Mouse (Mus musculus) cerebellum, postnatal 25 days (tissue): Measurements from ENCODE around the gene Otud1.

Source experiments
- DNase-seq, 2 experiments: peaks; one replicate each; pipeline ENCODE4 v3.0.0; 2021; ENCODE audit warnings: mixed read lengths in 2 of 2

Gene Otud1

DNA sequence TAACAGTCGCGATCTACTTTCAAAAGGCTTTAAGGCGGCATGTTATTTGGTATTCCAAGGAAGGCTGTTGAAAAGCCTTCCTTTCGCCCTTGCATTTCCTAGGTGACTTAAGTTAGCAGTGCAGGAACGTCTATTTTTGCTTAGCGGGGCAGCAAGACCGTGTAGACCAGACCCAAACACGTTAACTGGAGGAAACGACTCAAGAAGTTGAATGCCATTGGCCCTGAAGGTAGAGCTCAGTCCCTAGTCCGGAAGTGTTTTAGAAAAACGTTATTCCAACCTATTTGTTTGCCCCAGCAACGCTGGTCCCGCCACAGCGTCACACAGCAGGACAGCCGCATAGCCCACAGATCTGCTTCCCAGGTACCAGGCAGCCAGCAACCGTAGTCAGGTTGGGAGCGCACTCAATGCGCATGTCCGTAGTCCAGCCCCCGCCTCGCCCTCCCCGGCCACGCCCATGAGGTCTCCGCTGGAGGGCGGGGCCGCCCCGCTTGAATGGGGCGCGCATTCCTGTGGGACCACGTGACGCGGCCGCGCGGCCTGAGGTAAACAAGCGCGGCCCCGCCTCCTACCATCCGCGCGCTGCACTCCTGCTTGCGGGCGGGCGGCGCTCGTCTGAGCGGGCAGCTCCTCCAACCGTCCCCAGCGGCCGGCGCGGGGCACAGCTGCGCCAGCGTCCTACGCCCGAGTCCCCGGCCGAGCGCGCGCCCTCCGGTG lies at the start of gene Otud1:
TSS of gene Otud1 (plus strand) at position 595 of the 717 bp plus-strand sequence.
- peak; percentile 97 to 99 for DNase-seq

DNA sequence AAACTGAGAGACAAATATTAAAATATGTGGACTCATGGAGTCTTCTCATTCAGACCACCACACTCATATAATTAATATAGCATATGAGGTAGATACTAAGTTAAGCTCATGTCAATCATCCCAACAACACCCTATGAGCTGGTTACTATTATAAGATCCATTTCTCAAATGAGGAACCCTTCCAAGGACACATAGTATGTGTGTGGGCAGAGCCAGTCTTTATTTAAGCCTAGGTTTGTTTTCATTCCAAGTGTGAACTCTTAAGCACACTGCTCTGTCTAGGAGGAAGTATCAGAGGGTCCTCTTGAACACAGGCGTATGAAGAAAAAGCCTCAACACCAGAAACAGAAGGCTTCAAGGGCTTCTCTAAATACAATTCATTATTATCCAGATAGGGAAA lies 49.7 kb upstream of the Otud1 start:
- DNase-seq, result no peak

DNA sequence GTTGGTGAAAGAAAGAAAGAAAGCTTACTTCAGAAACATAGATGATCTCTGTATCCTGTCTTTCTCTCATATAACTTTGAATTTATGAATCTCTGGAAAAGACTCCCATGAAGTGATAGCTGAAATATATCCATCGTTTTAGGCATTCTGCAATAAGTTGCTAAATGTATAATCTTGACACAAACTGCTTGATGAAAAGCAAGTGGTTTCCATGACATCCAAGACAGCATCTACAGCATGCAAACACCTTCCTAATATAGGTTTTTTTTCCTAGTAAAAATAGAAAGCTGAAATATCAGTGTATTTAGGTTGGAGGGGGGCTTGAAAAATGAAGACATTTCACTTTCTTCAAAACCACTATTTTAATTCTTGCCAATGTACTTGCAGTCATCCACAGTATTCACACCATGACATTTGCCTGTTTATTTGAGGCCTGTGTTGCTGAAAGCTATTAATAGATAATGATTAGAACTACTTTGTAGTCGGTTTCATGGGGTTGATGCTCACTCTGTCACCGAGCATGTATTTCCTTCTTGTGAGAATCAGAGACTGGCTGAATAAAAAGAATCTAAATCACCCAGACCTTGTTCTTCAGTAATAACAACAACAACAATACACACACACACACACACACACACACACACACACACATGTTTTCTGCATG lies 49.0 kb upstream of the Otud1 start:
- no peak for DNase-seq

GRCm38 (mm10) chr2:19622041-19622440 lies 35.5 kb upstream of the Otud1 start:
- no peak for DNase-seq

DNA sequence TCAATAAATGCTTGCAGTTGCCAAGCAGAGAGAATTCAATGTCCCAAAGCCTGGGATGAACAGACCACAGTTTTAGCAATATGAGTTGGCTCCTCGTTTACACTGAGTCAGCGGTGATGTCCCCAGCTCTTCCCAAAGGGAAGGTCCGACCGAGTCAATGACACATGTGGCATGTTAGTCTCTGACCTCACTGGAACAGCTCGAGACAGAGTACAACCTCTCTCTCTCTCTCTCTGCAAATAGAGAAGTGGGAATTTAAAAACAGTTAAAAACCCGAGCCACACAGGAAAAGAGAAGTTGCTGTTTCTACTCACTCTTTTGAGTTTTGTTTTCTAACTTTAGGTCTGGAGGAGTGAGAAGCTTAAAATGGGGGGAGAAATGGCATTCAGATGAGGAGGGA lies 30.5 kb upstream of the Otud1 start:
- no peak for DNase-seq

DNA sequence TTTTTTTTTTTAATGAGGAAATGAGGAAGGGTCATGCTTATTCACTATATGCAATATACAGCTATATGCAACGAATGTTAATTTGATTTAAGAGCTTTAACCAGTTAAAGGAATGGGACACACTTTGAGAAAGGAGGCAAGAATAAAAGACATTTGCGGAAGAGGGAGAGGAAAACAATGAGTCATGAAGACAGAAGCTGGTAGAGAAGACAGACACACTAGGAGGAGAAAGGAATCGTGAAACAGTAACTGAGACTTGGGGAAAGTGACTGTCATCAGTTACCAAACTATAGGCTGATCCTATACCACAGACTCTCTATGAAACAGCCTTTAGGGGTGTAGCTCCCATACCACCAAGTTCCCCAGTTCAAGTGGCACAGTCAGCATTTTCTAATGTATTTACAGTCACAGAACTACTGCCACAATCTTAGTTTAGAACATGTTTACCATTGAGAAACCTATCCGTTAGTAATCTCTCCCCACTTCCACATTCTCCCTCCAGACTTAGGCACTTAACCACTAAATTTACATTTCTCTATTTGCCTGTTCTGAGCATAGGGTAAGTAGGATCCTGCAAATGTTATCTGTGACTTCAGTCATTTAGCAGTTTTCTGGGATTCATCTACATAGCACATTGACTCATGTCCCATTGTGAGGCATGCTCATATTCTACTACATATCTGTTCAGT lies 29.5 kb upstream of the Otud1 start:
- DNase-seq, result no peak

GRCm38 (mm10) chr2:19630544-19630943 lies 27.0 kb upstream of the Otud1 start:
- no peak for DNase-seq

DNA sequence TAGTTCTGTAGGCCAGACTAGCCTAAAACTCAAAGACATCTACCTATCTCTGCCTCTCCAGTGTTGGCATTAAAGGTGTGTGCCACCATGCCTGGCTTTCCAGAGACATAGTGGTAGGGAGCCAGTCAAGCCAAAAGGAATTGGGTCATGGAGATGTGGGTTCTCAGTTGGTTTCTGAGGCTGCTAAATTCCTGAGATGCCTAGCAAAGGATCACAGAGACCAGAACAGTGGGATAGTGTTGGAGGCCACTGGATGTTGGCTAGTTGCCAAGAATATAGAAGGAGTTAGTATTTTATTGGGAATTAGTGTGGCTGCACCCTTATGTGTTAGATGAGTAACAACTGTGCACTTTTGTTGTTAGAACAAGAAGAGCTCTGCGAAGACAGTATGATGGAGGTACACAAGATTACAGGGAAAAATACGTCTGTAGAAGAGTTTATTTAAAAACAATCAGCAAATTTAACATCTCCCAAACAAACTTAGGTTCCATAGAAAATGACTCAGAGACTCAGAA lies 24.1 kb upstream of the Otud1 start:
- no peak for DNase-seq

DNA sequence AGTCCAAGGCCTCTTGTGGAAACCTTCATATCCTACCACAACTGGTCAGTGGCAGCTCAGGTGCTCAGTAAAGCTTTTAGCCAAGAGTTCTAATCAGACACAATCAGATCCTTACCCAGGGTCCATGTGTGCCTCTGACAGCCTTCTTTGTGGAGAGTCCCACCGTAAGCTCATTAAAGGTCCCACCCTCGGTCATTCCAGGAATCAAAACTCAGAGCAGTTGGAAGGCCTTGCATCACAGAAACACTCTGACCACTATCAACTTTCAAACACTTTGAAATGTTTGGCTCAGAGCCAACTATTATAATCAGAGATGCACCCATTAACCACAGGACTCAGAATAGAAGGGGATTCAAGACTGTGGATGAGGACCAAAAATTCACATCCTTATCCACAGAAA lies 12.4 kb upstream of the Otud1 start:
- no peak for DNase-seq

GRCm38 (mm10) chr2:19646144-19646543 lies 11.4 kb upstream of the Otud1 start:
- no peak for DNase-seq

DNA sequence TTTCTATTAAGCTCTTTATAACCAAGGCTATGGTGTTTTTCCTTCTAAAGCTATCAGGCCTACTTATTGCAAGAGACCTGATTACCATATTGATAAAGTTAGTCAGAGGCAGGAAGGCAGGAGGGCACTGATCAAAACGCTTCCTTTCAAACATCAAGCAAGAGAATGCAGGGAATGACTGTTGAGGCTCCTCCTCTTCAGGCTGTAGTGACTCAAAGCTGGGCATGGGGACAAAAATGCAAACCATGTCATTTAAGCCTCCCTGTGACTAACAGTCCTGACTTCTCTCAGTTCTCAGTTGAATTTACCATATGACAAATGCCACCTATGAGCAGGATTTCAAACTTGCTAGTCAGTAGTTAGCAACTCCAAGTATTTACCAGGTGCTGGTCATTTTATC lies 10.6 kb upstream of the Otud1 start:
- DNase-seq, result no peak

- peak in 1 of 2 experiments; percentile 22 for DNase-seq
These were observed 1.1 kb upstream of the Otud1 start for GRCm38 (mm10) chr2:19656436-19656835.

- peak in 1 of 2 experiments; percentile 70 for DNase-seq
These were observed 483 bp downstream of the Otud1 start for GRCm38 (mm10) chr2:19657881-19658589.

- DNase-seq, result no peak
These were observed 1.3 kb downstream of the Otud1 start for GRCm38 (mm10) chr2:19658661-19659384.

DNA sequence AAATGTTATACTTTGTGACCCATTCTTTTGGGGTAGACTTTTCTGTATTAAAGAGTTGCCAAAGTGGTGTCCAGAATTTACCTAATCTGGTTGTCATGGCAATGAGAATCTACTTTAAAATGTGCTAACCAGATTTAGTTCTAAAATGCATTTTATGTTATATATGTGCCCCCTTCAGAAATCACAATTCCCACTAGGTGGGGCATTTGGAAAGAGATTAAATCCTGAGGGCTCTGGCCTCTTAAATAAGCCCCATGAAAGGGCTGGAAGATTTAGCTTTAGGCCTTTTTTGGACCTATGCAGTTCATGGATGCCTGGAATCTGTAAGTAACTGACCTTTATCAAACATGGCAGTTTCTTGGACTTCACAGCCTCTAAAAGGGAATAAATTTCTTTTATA lies 3.3 kb downstream of the Otud1 start:
- DNase-seq, result no peak

DNA sequence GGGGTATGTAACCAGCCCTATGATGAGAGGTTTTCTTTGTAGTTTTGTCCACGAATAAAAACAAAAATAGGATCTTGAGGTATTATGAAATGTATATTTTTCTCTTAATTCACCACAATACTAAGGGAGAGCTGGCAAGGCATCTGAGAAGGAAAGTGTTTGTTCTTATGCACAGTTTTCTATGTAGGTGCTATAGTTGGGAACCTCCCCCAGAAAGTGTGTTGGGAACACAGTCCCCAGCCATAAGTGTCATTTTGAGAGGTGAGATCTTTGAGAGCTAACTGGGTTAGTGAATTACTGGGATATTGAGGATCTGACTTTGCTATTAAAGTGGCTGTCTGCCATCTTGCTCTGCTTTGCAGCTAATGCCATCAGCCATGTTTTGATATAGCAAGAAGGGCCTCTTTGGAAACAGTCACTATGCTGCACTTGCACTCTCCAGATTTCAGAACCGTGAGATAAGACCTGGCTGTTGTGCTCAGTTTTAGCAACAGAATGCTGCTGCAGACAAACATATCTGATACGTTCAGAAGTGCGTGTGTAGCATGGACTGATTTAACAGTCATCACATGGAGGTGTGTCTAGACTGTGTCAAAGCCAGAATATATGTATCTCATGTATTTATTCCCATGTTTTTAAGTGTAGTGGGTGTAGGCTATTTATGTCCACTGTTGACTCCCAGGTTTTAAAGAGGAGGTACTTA lies 5.7 kb downstream of the Otud1 start:
- no peak for DNase-seq

GRCm38 (mm10) chr2:19664147-19664546 lies 6.6 kb downstream of the Otud1 start:
- DNase-seq, result no peak

- DNase-seq, result no peak
These were observed 7.3 kb downstream of the Otud1 start for GRCm38 (mm10) chr2:19664555-19665475.

DNA sequence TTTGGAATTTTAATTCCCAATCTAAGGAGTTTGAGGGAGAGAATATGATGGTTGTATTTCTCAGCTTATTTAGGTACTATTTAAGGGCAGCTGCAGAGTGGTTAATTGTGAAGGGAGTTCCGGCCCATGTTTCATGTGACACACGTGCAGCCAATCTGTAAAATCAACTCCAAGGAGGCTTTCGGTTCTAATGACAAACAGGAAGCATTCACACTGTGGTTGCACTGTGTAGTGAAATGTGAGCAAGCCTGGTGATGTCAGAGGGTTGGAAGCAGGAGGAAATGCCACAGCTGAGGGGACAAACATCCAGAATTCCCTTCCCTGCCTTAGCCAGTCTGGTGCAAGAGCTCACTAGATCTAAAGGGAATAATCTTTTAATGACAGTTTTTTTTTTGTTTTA lies 8.3 kb downstream of the Otud1 start:
- DNase-seq, result no peak

DNA sequence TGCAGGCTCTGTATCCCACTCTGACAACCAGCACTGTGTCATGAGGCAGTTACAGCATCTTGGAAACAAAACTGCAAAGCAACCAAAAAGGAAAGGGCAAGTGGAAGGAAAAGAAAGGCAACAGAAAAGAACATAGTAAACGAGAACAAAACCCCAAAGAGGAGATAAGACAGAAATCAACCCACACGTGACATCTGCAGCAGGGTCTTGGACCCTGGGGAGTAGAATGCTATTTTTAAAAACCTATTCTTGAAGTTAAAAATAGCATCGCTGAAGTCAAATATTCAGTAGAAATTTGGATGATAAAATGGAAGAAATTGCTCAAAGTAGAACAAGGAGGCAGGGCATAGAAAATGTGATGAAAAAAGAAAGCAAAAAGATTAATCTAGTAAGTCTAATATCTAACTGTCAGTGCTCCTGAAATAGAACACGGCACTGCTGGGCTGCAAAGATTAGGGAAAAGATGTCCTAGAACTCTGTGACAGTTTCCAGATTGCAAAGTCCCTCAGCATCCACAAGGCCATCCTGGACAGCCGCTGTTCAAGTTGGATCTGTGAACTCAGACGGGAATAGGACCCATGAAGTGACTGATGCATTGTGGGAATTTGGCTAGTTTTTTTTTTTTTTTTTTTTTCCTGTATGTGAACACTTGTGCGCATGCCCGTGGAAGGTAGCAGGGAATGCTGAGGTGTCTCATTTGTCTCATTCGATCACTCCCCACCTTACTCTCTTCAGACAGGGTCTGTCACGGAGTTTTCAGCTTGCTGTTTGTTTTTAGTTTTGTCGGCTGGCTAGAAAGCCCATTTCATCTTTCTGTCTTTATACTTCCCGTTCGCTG lies 13.5 kb downstream of the Otud1 start:
- DNase-seq, result no peak
